Mouse (Mus musculus) cortical plate, adult 2 months (tissue): Measurements from ENCODE around the gene Irf2bpl.

Source experiments
- CTCF ChIP-seq: fragments of 200-500 bp; IDR thresholded peaks from 2 replicates; pipeline ENCODE4 v1.5.1; 2011; ENCODE audit warnings: mild to moderate bottlenecking, control low read depth, low read length; ENCODE audit not compliant: insufficient read depth; ENCODE audit errors: extremely low read depth
- POLR2A ChIP-seq: fragments of 200-500 bp; IDR thresholded peaks from 2 replicates; pipeline ENCODE4 v1.6.1; 2011; ENCODE audit warnings: mild to moderate bottlenecking, low read length, control low read depth; ENCODE audit not compliant: insufficient read depth; ENCODE audit errors: extremely low read depth

DNA sequence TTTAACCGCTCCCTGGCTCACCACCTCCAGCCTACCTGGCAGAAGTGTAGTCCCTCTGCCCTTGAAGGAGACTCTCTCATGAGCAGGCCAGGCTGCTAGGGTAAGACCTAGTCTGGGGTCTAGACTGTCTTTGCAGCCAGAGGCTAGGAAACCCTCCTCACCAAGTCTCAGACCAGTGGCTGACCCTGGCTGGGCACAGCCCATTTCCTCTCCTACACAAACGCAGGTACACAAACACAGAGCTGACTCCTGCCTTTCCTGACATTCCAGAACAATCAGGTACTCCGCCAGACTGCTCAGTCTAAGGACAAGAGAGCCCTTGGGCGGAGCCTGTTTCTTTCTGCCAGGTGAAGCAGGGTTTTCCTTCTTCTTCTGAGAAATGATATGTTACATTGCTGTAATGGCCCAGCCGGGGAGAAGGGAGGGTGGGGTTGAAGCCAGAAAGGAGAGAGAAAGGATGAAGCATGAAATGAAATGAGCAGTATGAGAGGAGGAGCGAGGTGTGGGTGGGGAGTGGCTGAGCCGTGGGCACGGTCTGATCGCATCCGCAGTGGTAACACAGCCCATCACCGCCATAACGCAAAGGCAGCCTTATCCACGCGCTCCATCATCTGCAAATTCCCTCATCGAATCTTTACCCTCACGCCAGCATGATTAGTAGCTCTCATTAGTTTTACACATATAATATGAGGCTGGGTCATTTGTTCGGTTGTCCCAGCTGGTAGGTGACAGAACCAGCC, 34.6 kb upstream of the Irf2bpl start:
- TF ChIP-seq POLR2A (no peak), CTCF (no peak)
